Mouse (Mus musculus): ENCODE data around the gene Kcnh8.

DNA sequence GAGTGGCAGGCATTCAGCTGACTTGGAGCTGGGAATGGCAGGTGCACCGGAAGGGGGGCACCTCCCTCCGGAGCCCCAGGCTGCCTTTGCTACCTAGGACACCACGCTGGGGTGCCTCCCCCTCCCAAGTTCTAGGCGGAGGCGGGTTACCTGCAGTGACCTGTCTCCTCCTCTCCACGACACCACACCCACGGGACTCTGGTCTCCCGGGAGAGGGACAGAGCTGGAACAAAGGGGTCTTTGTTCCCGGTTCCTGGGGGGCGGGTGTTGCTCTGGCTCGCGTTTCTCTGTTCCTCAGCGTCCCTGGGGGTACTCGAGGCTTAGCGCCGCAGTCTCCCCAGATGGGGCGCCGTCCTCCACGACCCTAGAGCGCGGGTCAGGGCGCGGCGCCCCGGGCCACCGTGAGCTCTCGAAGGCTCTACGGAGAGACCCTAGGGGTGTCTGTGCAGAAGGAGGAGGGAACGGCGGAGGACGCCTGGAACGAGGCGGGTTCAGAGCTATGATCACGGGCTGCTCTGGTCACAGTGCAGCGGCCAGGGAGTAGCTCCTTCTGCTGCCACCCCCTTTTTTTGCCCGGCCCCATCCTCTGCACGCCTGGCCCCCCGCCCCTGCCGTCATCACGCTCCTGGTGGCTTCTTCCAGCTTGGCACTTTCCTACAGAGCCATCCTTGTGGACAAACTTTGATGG lies at the start of gene Kcnh8:
- TF ChIP-seq POLR2A (IDR thresholded peaks at IDR 0.05; ENCODE audit: insufficient read length, low read depth) (no peak), MYOG (IDR thresholded peaks at IDR 0.05; ENCODE audit: control insufficient read depth in 1 of 3, insufficient read depth in 1 of 3, insufficient read length in 2 of 3, low read depth in 2 of 3) (no peak), CEBPB (IDR thresholded peaks at IDR 0.05; ENCODE audit: insufficient read depth, poor library complexity, severe bottlenecking) (no peak), TCF12 (IDR thresholded peaks at IDR 0.05; ENCODE audit: insufficient read depth, poor library complexity, severe bottlenecking) (no peak), USF1 (IDR thresholded peaks at IDR 0.05; ENCODE audit: low read depth) (no peak), POLR2AphosphoS2 (IDR thresholded peaks at IDR 0.05; ENCODE audit: insufficient read length, low read depth) (no peak), SRF (IDR thresholded peaks at IDR 0.05; ENCODE audit: control insufficient read depth, insufficient read length, low read depth) (no peak), E2F4 (IDR thresholded peaks at IDR 0.05; ENCODE audit: insufficient read depth) (no peak), TCF3 (IDR thresholded peaks at IDR 0.05; ENCODE audit: insufficient read length, low read depth) (no peak), REST (IDR thresholded peaks at IDR 0.05; ENCODE audit: insufficient read depth, insufficient read length) (no peak)

All from myocyte (in vitro differentiated cells).